18 mouse cellular contexts compared by ENCODE assay signal in the genomic region with DNA sequence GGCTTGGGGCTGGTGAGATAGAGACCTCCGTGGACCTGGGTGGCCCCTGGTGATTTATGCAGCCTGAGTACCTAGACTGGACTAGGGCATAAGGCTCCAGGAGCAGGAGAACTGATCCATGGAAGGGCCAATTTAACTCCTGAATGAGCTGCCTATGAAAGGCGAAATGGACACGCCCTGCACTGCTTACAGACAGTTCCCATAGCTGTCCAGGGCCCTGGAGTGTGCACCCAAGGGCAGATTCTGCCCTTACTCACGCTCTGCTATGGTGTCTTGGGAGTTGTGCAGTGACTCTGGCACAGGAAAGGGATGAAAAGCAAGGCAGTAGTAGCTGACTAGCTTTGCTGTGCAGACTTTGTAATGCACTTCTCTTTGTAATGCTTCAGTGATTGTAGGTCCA. TPM values are rescaled to one million over a fixed set of nuclear protein-coding genes. Genes with fewer than 3 reads are reported as not detected.
DNase-seq lines count a peak whose midpoint lies in the region; ATAC-seq and TF ChIP-seq lines count a peak whose summit lies in the region.
"Had no signal": no experiment of that assay in that cellular context is flagged by ENCODE, and none has a peak within 500 bp of the region (broad histone marks: within the 10 kb centered on the region; RNA-seq: fewer than 3 reads in every experiment).

No protein-coding gene starts in this region.

- H3K36me3 ChIP-seq in hindbrain, postnatal 0 days (ENCODE audit: insufficient read depth, low read length), result no peaks in the 10 kb centered on the region
- H3K36me3 ChIP-seq: G1E; hindbrain, embryonic 15.5 days had no signal

- no peaks in the 10 kb centered on the region for H3K27me3 ChIP-seq in hindbrain, postnatal 0 days (ENCODE audit: insufficient read depth, low read length)

- no peak overlapping the region for H3K27ac ChIP-seq in hindbrain, postnatal 0 days
- H3K27ac ChIP-seq: hindbrain, embryonic 15.5 days; liver, embryonic 14.5 days had no signal

- ATAC-seq in hindbrain, postnatal 0 days, result no peak
- ATAC-seq in cerebellum, adult (ENCODE audit: insufficient number of reproducible peaks, low FRiP score, low TSS enrichment), result no peak; the same call in 1 of the 2 replicates
- ATAC-seq: CD4-positive, CD25-positive, alpha-beta regulatory T cell, adult 4 months had no signal

- H3K4me2 ChIP-seq in hindbrain, postnatal 0 days (ENCODE audit: low read depth, low read length), result no peak overlapping the region
- H3K4me2 ChIP-seq: hindbrain, embryonic 15.5 days had no signal

- H3K9me3 ChIP-seq in hindbrain, postnatal 0 days (ENCODE audit: low read length), result no peaks in the 10 kb centered on the region
- H3K9me3 ChIP-seq: G1E; hindbrain, embryonic 15.5 days; megakaryocyte, embryonic 14.5 days had no signal

- TF ChIP-seq CTCF in hindbrain, postnatal 0 days (IDR thresholded peaks at IDR 0.05; ENCODE audit: low read depth), result no peak

- no peak overlapping the region for H3K4me3 ChIP-seq in hindbrain, postnatal 0 days (ENCODE audit: low read length)
- H3K4me3 ChIP-seq: hindbrain, embryonic 15.5 days; megakaryocyte, embryonic 14.5 days had no signal

- WGBS in hindbrain, postnatal 0 days, result 76% methylated on average over 4 of the region's 4 CpGs

- peak; percentile 34 for DNase-seq in adrenal gland, postnatal 14 days
- DNase-seq in adrenal gland, postnatal 4 days (ENCODE audit: low spot score in 2 of 2), result no peak
- DNase-seq in kidney, adult 11 months, result peak; percentile 61
- no peak for DNase-seq in kidney, adult 8-10 months
- DNase-seq in kidney, postnatal 14 days, result peak; percentile 50
- DNase-seq in hindbrain, postnatal 0 days (ENCODE audit: low spot score), result no peak
- DNase-seq in retina, embryonic 14.5 days (ENCODE audit: low spot score), result no peak
- DNase-seq: cerebellum, adult 11 months; cerebellum, postnatal 25 days; gastrocnemius, postnatal 14 days; left cerebral cortex, postnatal 4 days; thymus, adult 2 months had no signal

- H3K9ac ChIP-seq in hindbrain, postnatal 0 days (replicated peaks; ENCODE audit: low read length), result no peak overlapping the region
- H3K9ac ChIP-seq: hindbrain, embryonic 15.5 days; liver, embryonic 14.5 days had no signal

- no peaks in the 10 kb centered on the region for H3K4me1 ChIP-seq in hindbrain, postnatal 0 days (ENCODE audit: insufficient read depth, low read length)

RNA-seq across cellular contexts. Expression of gene Fzd4, which starts 6.1 kb away (rescaled TPM):
- total RNA-seq in adrenal gland, postnatal 14 days (2021), result 64.1 and 71.0 TPM in 2 replicates
- total RNA-seq in adrenal gland, postnatal 4 days (2021), result 10 to 100 TPM; 44.2 to 47.6 TPM
- total RNA-seq in hindbrain, postnatal 0 days (2014; rRNA removed), result 4.4 and 4.7 TPM in 2 replicates
- 2.1 TPM in 2 replicates for polyA plus RNA-seq in hindbrain, postnatal 0 days (2015; fragmentation: Nextera tagmentation; extraction: Ambion mirVana)
- polyA plus RNA-seq: CD4-positive, CD25-positive, alpha-beta regulatory T cell, adult 4 months; G1E had no signal

RNA-seq across cellular contexts. Expression of gene Tmem135, which starts 6.3 kb away (rescaled TPM):
- 106 and 108 TPM in 2 replicates for total RNA-seq in adrenal gland, postnatal 14 days (2021)
- 10 to 100 TPM; 82.0 to 87.5 TPM for total RNA-seq in adrenal gland, postnatal 4 days (2021)
- total RNA-seq in hindbrain, postnatal 0 days (2014; rRNA removed), result 24.3 and 31.4 TPM in 2 replicates
- polyA plus RNA-seq in hindbrain, postnatal 0 days (2015; fragmentation: Nextera tagmentation; extraction: Ambion mirVana), result 31.8 and 33.5 TPM in 2 replicates

Comparison
In these comparisons a context has a peak if more than half of its experiments do, and no peak if none do; other contexts are left out.
1. DNase-seq: peak in adrenal gland, postnatal 14 days (single experiment), kidney, adult 11 months (single experiment) and kidney, postnatal 14 days (single experiment); none in adrenal gland, postnatal 4 days (0 of 2), kidney, adult 8-10 months (0 of 2), hindbrain, postnatal 0 days (single experiment) and retina, embryonic 14.5 days (single experiment).